Mouse (Mus musculus) hematopoietic stem cell, adult 5-6 weeks (primary cell): ENCODE results near the gene Kcnt1. TPM values are rescaled to one million over a fixed set of nuclear protein-coding genes. Genes with fewer than 3 reads are reported as not detected.

ENCODE experiments used
- ATAC-seq, 2 experiments: fragments of 125-278 bp in 1 of 2; replicated peaks in 1 of 2; 2 replicates each; pipeline ENCODE4 v1.8.0; 2016 to 2017; ENCODE audit warnings: inconsistent platforms in 2 of 2, mild to moderate bottlenecking in 2 of 2, moderate number of reproducible peaks in 2 of 2, low read depth in 1 of 2, moderate TSS enrichment in 1 of 2; ENCODE audit not compliant: low FRiP score in 2 of 2, poor library complexity in 2 of 2, severe bottlenecking in 2 of 2, insufficient read depth in 1 of 2, low TSS enrichment in 1 of 2
- total RNA-seq: library from RNA; stranded (forward); fragments of 172-1452, 232-1000 nt; gene quantifications from 2 replicates; pipeline ENCODE4 v1.2.3, GENCODE M21; 2017

Gene Kcnt1
- total RNA-seq, 1 experiment from 2014 or later = not detected

- ATAC-seq = no peak
Measured at GRCm38 (mm10) chr2:25864230-25864629, 696 bp downstream of the Kcnt1 start.

- ATAC-seq = no peak
Measured at GRCm38 (mm10) chr2:25865412-25865811, 1.9 kb downstream of the Kcnt1 start.

GRCm38 (mm10) chr2:25866656-25867055 is 3.1 kb downstream of the Kcnt1 start:
- ATAC-seq = no peak

- ATAC-seq = no peak
Measured at GRCm38 (mm10) chr2:25877250-25877735, 13.8 kb downstream of the Kcnt1 start.

GRCm38 (mm10) chr2:25877736-25878268 is 14.3 kb downstream of the Kcnt1 start:
- ATAC-seq = no peak

- no peak for ATAC-seq
Measured at GRCm38 (mm10) chr2:25878516-25878915, 15.0 kb downstream of the Kcnt1 start.

- no peak for ATAC-seq
Measured at GRCm38 (mm10) chr2:25879061-25879460, 15.5 kb downstream of the Kcnt1 start.

GRCm38 (mm10) chr2:25882276-25882675 is 18.7 kb downstream of the Kcnt1 start:
- ATAC-seq = no peak

GRCm38 (mm10) chr2:25884756-25885155 is 21.2 kb downstream of the Kcnt1 start:
- ATAC-seq = no peak

GRCm38 (mm10) chr2:25887226-25887625 is 23.7 kb downstream of the Kcnt1 start:
- ATAC-seq = no peak

GRCm38 (mm10) chr2:25888144-25888543 is 24.6 kb downstream of the Kcnt1 start:
- ATAC-seq = no peak

GRCm38 (mm10) chr2:25892440-25892839 is 28.9 kb downstream of the Kcnt1 start:
- ATAC-seq = peak; percentile 89 to 93

GRCm38 (mm10) chr2:25898970-25899369 is 35.4 kb downstream of the Kcnt1 start:
- no peak for ATAC-seq

- ATAC-seq = no peak
Measured at GRCm38 (mm10) chr2:25909872-25910271, 46.3 kb downstream of the Kcnt1 start.

GRCm38 (mm10) chr2:25913247-25913646 is 49.7 kb downstream of the Kcnt1 start:
- peak; percentile 84 to 90 for ATAC-seq

- ATAC-seq = no peak
Measured at GRCm38 (mm10) chr2:25914201-25914600, 50.7 kb downstream of the Kcnt1 start.

- ATAC-seq = no peak
Measured at GRCm38 (mm10) chr2:25914821-25915220, 51.3 kb downstream of the Kcnt1 start.

GRCm38 (mm10) chr2:25918408-25918807 is 54.9 kb downstream of the Kcnt1 start:
- ATAC-seq = no peak

GRCm38 (mm10) chr2:25919972-25920371 is 56.4 kb downstream of the Kcnt1 start:
- no peak for ATAC-seq
